8 mouse cellular contexts compared by ENCODE assay signal in genomic region chr4:43982053-43982732, GRCm38 (mm10). TPM values are rescaled to one million over a fixed set of nuclear protein-coding genes. Genes with fewer than 3 reads are reported as not detected.
DNase-seq lines count a peak whose midpoint lies in the region; ATAC-seq lines count a peak whose summit lies in the region.

No protein-coding gene starts in this region.

- intact Hi-C loops in gastrocnemius, postnatal 14 days (cut with DNase I; ENCODE audit: low total_unique reads): loop anchor here (2.0 kb wide), 2 partner anchors 55 to 73 kb away; no protein-coding TSS in a partner anchor

- peak; percentile 97 for ATAC-seq in inflammation-experienced regulatory T-cells, adult 6 months
- ATAC-seq in megakaryocyte progenitor cell, adult 5-6 weeks (replicated peaks; ENCODE audit: poor library complexity): peak; percentile 99

- peak; percentile 97 for DNase-seq in adrenal gland, adult 18-20 months (ENCODE audit: low spot score in 2 of 2)
- DNase-seq in embryo, embryonic 10.5 days (ENCODE audit: low spot score): peak; percentile 96
- DNase-seq in gastrocnemius, postnatal 14 days: peak; percentile 94
- DNase-seq in left cerebral cortex, adult 9 months (ENCODE audit: low spot score in 2 of 2): peak; percentile 64 to 94
- DNase-seq in right cerebral cortex, postnatal 10 days (ENCODE audit: low spot score in 2 of 2): peak; percentile 93 to 96
- DNase-seq in urinary bladder, postnatal 14 days (ENCODE audit: low spot score): peak; percentile 95

RNA-seq across cellular contexts. Expression of gene Ccin, which starts 1.1 kb away (rescaled TPM):
- not detected for total RNA-seq in adrenal gland, adult 18-20 months (2021)
- total RNA-seq in gastrocnemius, postnatal 14 days (2021): under 1 TPM in 1 of 2 experiments, not detected in 1; 0.14 TPM
- not detected for polyA plus RNA-seq in inflammation-experienced regulatory T-cells, adult 6 months (2017; shearing (Covaris generic))
- not detected in 2 replicates for total RNA-seq in megakaryocyte progenitor cell, adult 5-6 weeks (2015)
- total RNA-seq in megakaryocyte progenitor cell, adult 5-6 weeks (2017): not detected in 2 replicates

RNA-seq across cellular contexts. Expression of gene Clta, which starts 22.1 kb away (rescaled TPM):
- 100 to 1,000 TPM; 169 to 180 TPM for total RNA-seq in adrenal gland, adult 18-20 months (2021)
- 10 to 100 TPM; 65.7 to 75.0 TPM for total RNA-seq in gastrocnemius, postnatal 14 days (2021)
- 100 to 1,000 TPM in 1 of 3 experiments, 10 to 100 TPM in 2; 89.3 to 100 (median 91.5) TPM for polyA plus RNA-seq in inflammation-experienced regulatory T-cells, adult 6 months (2017; shearing (Covaris generic))
- total RNA-seq in megakaryocyte progenitor cell, adult 5-6 weeks (2015): 302 and 347 TPM in 2 replicates
- 439 and 441 TPM in 2 replicates for total RNA-seq in megakaryocyte progenitor cell, adult 5-6 weeks (2017)

RNA-seq across cellular contexts. Expression of gene Glipr2, which starts 25.0 kb away (rescaled TPM):
- total RNA-seq in adrenal gland, adult 18-20 months (2021): 1 to 10 TPM; 3.5 to 6.4 TPM
- 10 to 100 TPM in 1 of 2 experiments, 1 to 10 TPM in 1; 6.8 to 10.2 TPM for total RNA-seq in gastrocnemius, postnatal 14 days (2021)
- polyA plus RNA-seq in inflammation-experienced regulatory T-cells, adult 6 months (2017; shearing (Covaris generic)): 100 to 1,000 TPM; 153 to 302 (median 185) TPM
- 12.6 and 14.7 TPM in 2 replicates for total RNA-seq in megakaryocyte progenitor cell, adult 5-6 weeks (2015)
- total RNA-seq in megakaryocyte progenitor cell, adult 5-6 weeks (2017): 18.0 and 19.4 TPM in 2 replicates

Comparison
In these comparisons a context has a peak if more than half of its experiments do, and no peak if none do; other contexts are left out.
1. Peak in every context shown above with its lines: DNase-seq and ATAC-seq.